Mouse (Mus musculus): Measurements from ENCODE around the gene Tmem9. TPM values are rescaled to one million over a fixed set of nuclear protein-coding genes. Genes with fewer than 3 reads are reported as not detected.

Tmem9 gene
- polyA plus RNA-seq, 1 experiment from 2014 or later = 123 TPM

DNA sequence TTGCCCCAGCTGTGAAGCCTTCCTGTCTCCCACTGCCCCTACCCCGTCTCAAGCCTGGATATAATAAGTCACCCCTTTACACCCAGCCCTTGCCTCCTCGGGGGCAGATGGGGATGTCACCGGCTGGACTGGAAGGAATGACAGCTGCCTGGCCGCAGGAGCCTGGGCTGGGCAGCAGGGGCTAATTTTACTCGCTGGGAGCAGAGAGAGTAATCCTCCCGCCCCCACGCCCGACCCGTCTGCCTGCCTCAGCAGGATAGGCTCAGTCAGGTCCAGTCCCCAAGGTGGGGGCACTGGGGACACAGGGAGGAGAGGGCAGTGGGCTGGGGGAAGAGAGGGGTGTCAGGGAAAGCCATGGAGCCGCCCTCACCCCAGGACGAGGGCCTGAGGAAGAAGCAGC is 44.6 kb downstream of the Tmem9 start, which contains the start of gene Cacna1s:
Gene Cacna1s (plus strand): TSS at position 204 of the 400 bp plus-strand sequence.
- ATAC-seq (ENCODE audit: extremely low read depth, insufficient number of reproducible peaks, low FRiP score, low TSS enrichment) = no peak

DNA sequence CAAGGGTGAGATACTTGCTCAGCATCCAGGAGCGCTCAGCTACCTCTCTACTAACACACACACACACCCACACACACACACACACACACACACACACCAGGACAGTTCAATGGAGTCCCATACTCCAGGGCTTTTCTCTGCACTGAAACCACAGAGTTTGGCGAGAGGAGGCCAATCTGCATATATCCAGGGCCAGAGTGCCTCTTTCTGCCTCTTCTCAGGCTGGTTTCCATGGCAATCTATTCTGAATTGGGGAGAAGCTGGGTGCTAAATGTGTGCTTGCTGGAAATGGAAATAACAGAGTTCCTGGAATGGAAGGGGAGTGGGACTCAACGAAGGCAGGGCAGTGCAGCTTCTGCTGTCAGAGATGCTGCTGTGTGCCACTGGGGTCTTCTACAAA is 47.8 kb downstream of the Tmem9 start:
- Histone ChIP-seq H3K9ac (no peak overlapping the region), H3K4me2 (no peak overlapping the region), H3K9me3 (no peaks in the 10 kb centered on the region), H3K27me3 (replicated peaks) (peaks cover 55% of the 10 kb centered on the region), H3K4me3 (no peak overlapping the region), H3K36me3 (no peaks in the 10 kb centered on the region), H3K27ac (replicated peaks) (no peak overlapping the region), H3K4me1 (peaks cover 28% of the 10 kb centered on the region)
- 79% methylated on average over 3 of the region's 3 CpGs for WGBS
- ATAC-seq (ENCODE audit: extremely low read depth, insufficient number of reproducible peaks, low FRiP score, low TSS enrichment) = no peak

More for the DNA sequence above, 44.6 kb downstream of the Tmem9 start, which contains the start of gene Cacna1s:
- Histone ChIP-seq H3K27ac (replicated peaks) (no peak within 1 kb of the TSS), H3K9ac (0 out of 2 replicates have a peak within 1 kb of the TSS, but pooled peaks have one; percentile 25), H3K4me3 (no peak within 1 kb of the TSS), H3K27me3 (replicated peaks) (peaks cover 78% of the 10 kb centered on the region), H3K36me3 (no peaks in the 10 kb centered on the region), H3K9me3 (no peaks in the 10 kb centered on the region), H3K4me2 (no peak within 1 kb of the TSS), H3K4me1 (peaks cover 34% of the 10 kb centered on the region)
- 24% methylated on average over 11 of the region's 11 CpGs for WGBS

DNA sequence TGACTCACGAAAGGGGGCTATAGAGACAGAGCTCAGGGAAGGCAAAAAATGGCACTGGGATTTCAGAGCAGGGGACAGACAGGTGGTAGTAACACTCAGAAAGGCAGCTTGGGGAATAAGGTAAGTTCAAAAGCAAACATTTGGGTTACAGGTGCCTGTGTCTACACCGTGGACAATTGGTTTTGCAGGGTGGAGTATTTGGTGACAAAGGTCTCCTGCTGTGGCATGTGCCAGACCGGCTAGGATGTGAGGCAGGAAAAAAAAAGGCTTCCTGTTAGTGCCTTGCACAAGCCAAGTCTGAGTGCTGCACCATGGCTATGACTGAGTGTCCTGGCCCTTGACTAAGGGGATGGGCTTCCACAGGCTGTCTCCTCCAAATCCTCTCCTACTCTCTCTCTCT is 50.6 kb downstream of the Tmem9 start:
- no peaks in the 10 kb centered on the region for H3K36me3 ChIP-seq
- H3K4me2 ChIP-seq = no peak overlapping the region
- no peak overlapping the region for H3K9ac ChIP-seq
- H3K27me3 ChIP-seq (replicated peaks) = peaks cover 31% of the 10 kb centered on the region
- ATAC-seq (ENCODE audit: extremely low read depth, insufficient number of reproducible peaks, low FRiP score, low TSS enrichment) = no peak
- no peaks in the 10 kb centered on the region for H3K9me3 ChIP-seq
- peaks cover 13% of the 10 kb centered on the region for H3K4me1 ChIP-seq
- WGBS = 54% methylated on average over 3 of the region's 3 CpGs
- H3K4me3 ChIP-seq = no peak overlapping the region
- H3K27ac ChIP-seq (replicated peaks) = no peak overlapping the region

DNA sequence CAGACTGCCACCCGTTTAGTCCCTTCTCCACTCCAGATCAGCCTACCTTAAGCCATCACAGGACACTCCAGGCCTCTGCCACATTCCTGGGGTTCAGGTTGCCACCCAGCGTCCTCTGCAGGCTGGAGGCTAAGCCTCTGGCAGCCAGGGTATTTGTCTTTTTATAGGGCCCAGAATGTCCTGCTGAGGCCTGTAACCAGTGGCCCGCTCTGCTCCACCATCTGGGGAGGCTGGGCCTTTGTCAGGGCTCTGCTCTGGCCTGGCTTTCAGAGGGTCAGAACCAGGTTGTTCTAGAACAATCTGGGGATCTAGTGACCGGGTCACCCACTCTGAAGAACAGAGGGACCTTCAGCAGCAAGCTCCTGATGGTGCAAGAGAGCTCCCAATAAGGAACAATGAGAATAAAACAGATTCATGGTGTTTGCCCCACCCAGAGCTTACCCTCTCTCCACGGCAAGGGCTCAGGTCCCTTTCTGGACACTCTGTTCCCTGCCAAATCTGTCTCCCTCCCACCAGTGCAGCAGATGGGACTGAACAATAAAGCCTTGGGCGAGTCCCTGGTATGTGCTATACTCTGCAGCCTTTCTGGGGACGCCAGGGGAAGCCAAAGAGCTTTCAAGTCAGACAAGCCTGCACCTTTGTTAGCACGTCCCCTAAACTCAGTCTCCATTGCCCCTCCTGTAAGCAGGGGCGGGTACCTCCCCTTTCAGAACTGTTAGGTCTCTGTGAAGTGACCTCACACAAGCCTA is 53.3 kb downstream of the Tmem9 start:
- 60% methylated on average over 9 of the region's 9 CpGs for WGBS
- peaks cover 20% of the 10 kb centered on the region for H3K4me1 ChIP-seq
- no peak overlapping the region for H3K4me2 ChIP-seq
- H3K27me3 ChIP-seq (replicated peaks) = 0 out of 2 replicates have a peak, but pooled peaks cover 12% of the 10 kb centered on the region
- no peak overlapping the region for H3K9ac ChIP-seq
- no peaks in the 10 kb centered on the region for H3K36me3 ChIP-seq
- H3K4me3 ChIP-seq = no peak overlapping the region
- H3K27ac ChIP-seq (replicated peaks) = no peak overlapping the region
- ATAC-seq (ENCODE audit: extremely low read depth, insufficient number of reproducible peaks, low FRiP score, low TSS enrichment) = no peak
- H3K9me3 ChIP-seq = no peaks in the 10 kb centered on the region

DNA sequence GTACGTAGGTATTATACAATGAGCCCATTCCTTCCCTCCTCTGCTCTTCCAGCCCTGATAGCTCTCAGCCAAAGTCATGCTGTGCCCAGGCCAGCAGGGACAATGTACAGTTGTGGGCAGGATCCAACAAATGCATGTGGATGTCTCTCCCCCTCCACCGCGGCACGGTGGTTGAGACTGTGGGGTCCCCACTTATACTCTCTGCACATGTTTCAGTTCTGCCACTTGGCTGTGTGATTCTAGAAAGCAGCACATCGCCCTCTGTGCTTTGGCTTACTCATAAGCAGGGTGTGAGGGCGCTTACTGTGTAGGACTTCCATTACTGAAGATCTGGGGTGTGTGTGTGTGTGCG is 53.8 kb downstream of the Tmem9 start:
- no peak for ATAC-seq (ENCODE audit: extremely low read depth, insufficient number of reproducible peaks, low FRiP score, low TSS enrichment)
- 83% methylated on average over 7 of the region's 7 CpGs for WGBS

DNA sequence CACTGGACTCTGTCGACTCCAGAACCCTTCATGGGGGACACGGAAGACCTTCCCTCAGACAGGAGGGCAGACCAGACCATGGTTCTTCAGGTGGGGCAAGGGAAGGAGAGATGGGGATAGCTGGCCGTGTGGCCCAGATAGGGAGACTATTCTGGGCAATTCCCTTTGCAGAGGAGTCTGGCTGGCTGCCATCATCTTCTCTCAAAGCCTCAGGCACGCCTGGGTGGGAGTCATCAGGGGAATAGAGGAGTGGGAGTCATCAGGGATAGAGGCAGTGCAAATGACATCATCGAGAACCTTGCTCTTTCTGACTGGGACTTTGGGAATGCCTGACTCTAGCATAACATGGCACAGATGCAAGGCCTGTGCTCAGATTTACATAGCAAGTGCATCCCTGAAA is 56.0 kb downstream of the Tmem9 start:
- no peak overlapping the region for H3K4me2 ChIP-seq
- no peak overlapping the region for H3K27ac ChIP-seq (replicated peaks)
- H3K9ac ChIP-seq = no peak overlapping the region
- H3K27me3 ChIP-seq (replicated peaks) = 0 out of 2 replicates have a peak, but pooled peaks cover 3% of the 10 kb centered on the region
- no peak overlapping the region for H3K4me3 ChIP-seq
- H3K4me1 ChIP-seq = peaks cover 20% of the 10 kb centered on the region
- no peak for ATAC-seq (ENCODE audit: extremely low read depth, insufficient number of reproducible peaks, low FRiP score, low TSS enrichment)
- 28% methylated on average over 5 of the region's 5 CpGs for WGBS
- H3K36me3 ChIP-seq = no peaks in the 10 kb centered on the region
- H3K9me3 ChIP-seq = no peaks in the 10 kb centered on the region

More for the DNA sequence above, 53.8 kb downstream of the Tmem9 start:
- Histone ChIP-seq H3K4me3 (no peak overlapping the region), H3K27ac (replicated peaks) (no peak overlapping the region), H3K27me3 (replicated peaks) (0 out of 2 replicates have a peak, but pooled peaks cover 10% of the 10 kb centered on the region), H3K9ac (no peak overlapping the region), H3K9me3 (no peaks in the 10 kb centered on the region), H3K36me3 (no peaks in the 10 kb centered on the region), H3K4me1 (peaks cover 20% of the 10 kb centered on the region), H3K4me2 (no peak overlapping the region)

DNA sequence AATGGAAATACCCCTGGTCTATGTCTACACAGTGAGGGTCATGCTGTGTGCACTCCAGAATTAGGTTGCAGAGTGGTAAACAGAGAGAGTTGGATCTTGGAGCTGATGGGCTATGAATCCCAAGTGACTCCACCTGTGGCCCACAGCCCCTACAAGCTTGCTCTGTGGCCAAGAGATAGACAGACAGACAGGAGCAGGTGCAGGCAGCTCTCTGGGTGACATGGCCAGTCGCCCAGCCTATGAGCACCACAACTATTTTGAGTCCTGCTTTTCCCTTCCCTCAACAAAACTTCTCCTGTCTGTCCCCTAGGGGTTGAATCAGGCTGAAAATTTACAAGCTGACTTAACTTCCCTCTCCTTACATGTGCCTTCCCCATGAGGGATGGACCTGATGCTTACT is 58.7 kb downstream of the Tmem9 start:
- Histone ChIP-seq H3K27ac (replicated peaks) (no peak overlapping the region), H3K4me3 (no peak overlapping the region), H3K4me2 (no peak overlapping the region), H3K4me1 (peaks cover 20% of the 10 kb centered on the region), H3K27me3 (replicated peaks) (no peaks in the 10 kb centered on the region; the same call in 1 of the 2 replicates), H3K9ac (no peak overlapping the region), H3K36me3 (no peaks in the 10 kb centered on the region), H3K9me3 (no peaks in the 10 kb centered on the region)
- 38% methylated on average over 1 of the region's 1 CpGs for WGBS
- no peak for ATAC-seq (ENCODE audit: extremely low read depth, insufficient number of reproducible peaks, low FRiP score, low TSS enrichment)

DNA sequence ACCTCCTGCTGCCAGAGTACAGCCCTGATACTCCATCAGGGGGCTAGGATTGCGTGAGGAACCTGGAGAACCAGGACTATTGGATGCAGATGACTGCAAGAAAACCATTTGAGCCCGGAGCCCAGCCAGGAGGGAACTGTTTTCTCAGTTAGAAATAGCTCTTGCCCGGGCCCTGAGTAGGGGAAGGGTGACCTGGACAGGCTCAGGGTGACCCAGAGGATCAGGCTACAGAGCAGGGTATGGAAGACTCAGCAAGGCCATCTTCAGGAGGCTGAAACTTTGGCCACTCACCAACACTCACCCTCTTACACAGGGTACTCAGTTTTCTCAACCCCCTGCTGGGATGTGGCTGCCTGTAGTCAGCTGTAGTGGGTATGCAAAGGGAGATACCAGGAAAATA is 59.6 kb downstream of the Tmem9 start:
- no peak overlapping the region for H3K4me3 ChIP-seq
- no peak for ATAC-seq (ENCODE audit: extremely low read depth, insufficient number of reproducible peaks, low FRiP score, low TSS enrichment)
- H3K9me3 ChIP-seq = no peaks in the 10 kb centered on the region
- H3K36me3 ChIP-seq = no peaks in the 10 kb centered on the region
- H3K27me3 ChIP-seq (replicated peaks) = no peaks in the 10 kb centered on the region; the same call in 1 of the 2 replicates
- peaks cover 20% of the 10 kb centered on the region for H3K4me1 ChIP-seq
- H3K4me2 ChIP-seq = no peak overlapping the region
- WGBS = 49% methylated on average over 3 of the region's 3 CpGs
- H3K9ac ChIP-seq = no peak overlapping the region
- no peak overlapping the region for H3K27ac ChIP-seq (replicated peaks)

DNA sequence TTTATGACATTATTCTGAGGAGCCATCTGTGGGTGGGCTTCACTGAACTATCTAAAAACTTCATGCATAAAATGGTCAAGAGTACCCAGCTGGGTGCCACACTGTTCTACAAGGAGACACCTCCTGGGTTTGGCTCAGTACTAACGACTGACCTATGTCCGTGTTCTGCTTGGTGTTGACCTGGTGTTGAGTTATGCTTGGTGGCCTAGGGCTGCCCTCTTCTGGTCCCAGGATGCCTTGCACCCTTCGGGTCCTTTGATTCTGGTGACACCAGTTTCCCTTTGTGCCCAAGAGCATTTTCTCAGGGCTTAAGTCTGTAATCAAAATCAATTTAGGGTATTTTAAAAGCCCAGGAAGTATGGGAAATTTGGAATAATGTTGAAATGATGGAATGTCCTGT is 68.1 kb downstream of the Tmem9 start:
- Histone ChIP-seq H3K4me3 (no peak overlapping the region), H3K4me1 (peaks cover 4% of the 10 kb centered on the region; the same call in 1 of the 2 replicates), H3K9me3 (no peaks in the 10 kb centered on the region), H3K36me3 (no peaks in the 10 kb centered on the region), H3K27ac (replicated peaks) (no peak overlapping the region), H3K9ac (no peak overlapping the region), H3K4me2 (no peak overlapping the region), H3K27me3 (replicated peaks) (peaks cover 26% of the 10 kb centered on the region)
- WGBS = 6% methylated on average over 3 of the region's 3 CpGs
- no peak for ATAC-seq (ENCODE audit: extremely low read depth, insufficient number of reproducible peaks, low FRiP score, low TSS enrichment)

DNA sequence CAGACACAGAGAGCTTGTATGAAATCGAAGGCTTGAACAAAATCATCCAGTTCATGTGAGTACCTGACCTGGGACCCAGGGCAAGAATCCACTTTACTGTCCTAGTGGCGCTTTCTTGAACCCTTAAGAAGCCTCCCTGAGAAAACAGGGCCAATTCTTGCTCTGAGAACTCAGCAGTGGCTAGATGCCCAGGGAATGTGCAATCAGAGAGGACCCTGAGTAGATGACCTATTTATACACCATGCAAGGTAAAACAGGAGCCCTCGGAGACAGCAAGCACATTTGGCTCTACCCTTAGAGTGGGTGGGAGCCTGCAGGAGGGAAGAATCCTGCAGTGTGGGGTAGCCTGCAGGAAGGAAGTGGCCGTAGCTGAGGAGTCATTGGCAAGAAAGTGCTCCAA is 69.7 kb downstream of the Tmem9 start:
- Histone ChIP-seq H3K4me2 (no peak overlapping the region), H3K27me3 (replicated peaks) (peaks cover 26% of the 10 kb centered on the region), H3K4me3 (no peak overlapping the region), H3K27ac (replicated peaks) (no peak overlapping the region), H3K9ac (no peak overlapping the region), H3K36me3 (no peaks in the 10 kb centered on the region), H3K9me3 (peaks cover 5% of the 10 kb centered on the region; the same call in 1 of the 2 replicates), H3K4me1 (peaks cover 4% of the 10 kb centered on the region; the same call in 1 of the 2 replicates)
- WGBS = 50% methylated on average over 4 of the region's 4 CpGs
- no peak for ATAC-seq (ENCODE audit: extremely low read depth, insufficient number of reproducible peaks, low FRiP score, low TSS enrichment)

DNA sequence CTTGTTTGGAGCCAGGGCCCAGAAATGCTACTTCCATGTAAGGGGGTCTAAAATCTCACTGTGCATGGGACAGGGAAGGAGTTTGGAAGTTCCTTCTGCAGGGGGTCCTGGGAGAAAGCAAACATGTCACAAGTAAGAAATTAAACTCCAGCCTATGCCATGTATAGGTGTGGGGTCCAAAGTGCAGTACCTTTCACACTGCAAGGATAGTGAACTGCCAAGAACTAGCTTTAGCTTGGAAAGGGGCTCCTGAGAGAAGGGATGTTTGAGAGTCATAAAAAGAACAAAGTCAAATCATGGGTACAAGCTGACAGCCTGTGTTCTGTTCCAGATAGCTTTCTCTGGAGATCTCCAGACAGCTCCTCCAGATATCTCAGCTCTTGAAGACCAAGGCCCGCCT is 73.2 kb downstream of the Tmem9 start:
- Histone ChIP-seq H3K9me3 (peaks cover 5% of the 10 kb centered on the region; the same call in 1 of the 2 replicates), H3K36me3 (no peaks in the 10 kb centered on the region), H3K27ac (replicated peaks) (no peak overlapping the region), H3K4me1 (peaks cover 10% of the 10 kb centered on the region; the same call in 1 of the 2 replicates), H3K4me3 (no peak overlapping the region), H3K9ac (no peak overlapping the region), H3K27me3 (replicated peaks) (peaks cover 38% of the 10 kb centered on the region), H3K4me2 (no peak overlapping the region)
- 79% methylated on average over 1 of the region's 1 CpGs for WGBS
- no peak for ATAC-seq (ENCODE audit: extremely low read depth, insufficient number of reproducible peaks, low FRiP score, low TSS enrichment)
